Mouse (Mus musculus): ENCODE data around the gene Psmg1. TPM values are rescaled to one million over a fixed set of nuclear protein-coding genes. Genes with fewer than 3 reads are reported as not detected.
"Not testable (repeated sequence)": the region's sequence is repeated elsewhere in the genome, so short reads cannot be mapped to it uniquely, and the experiment has no call there.

Gene Psmg1
- polyA plus RNA-seq, 1 experiment from 2014 or later: 104 TPM

- ATAC-seq (ENCODE audit: insufficient read depth) (no peak), DNase-seq (no peak)
- no peak overlapping the region for H3K4me3 ChIP-seq (ENCODE audit: low read depth, low read length)
- WGBS: 83% methylated on average over 10 of the region's 10 CpGs
- no peak overlapping the region for H3K4me2 ChIP-seq
- H3K9me3 ChIP-seq (ENCODE audit: low read depth, low read length): no peaks in the 10 kb centered on the region
- H3K27me3 ChIP-seq (ENCODE audit: insufficient read depth, low read length): no peaks in the 10 kb centered on the region
- peaks cover 89% of the 10 kb centered on the region for H3K36me3 ChIP-seq (ENCODE audit: insufficient read depth)
- no peaks in the 10 kb centered on the region for H3K4me1 ChIP-seq (ENCODE audit: insufficient read depth)
- no peak for TF ChIP-seq CTCF (IDR thresholded peaks at IDR 0.05; ENCODE audit: low read depth)
- H3K27ac ChIP-seq (ENCODE audit: low read depth): no peak overlapping the region
- no peak overlapping the region for H3K9ac ChIP-seq
Measured at GRCm38 (mm10) chr16:96021045-96021444, 30.3 kb upstream of the Psmg1 start.

- not testable (repeated sequence) for H3K4me3 ChIP-seq (ENCODE audit: low read depth, low read length); DNase-seq; H3K9ac ChIP-seq; H3K27me3 ChIP-seq (ENCODE audit: insufficient read depth, low read length); H3K4me1 ChIP-seq (ENCODE audit: insufficient read depth); H3K4me2 ChIP-seq; ATAC-seq (ENCODE audit: insufficient read depth); H3K27ac ChIP-seq (ENCODE audit: low read depth); H3K9me3 ChIP-seq (ENCODE audit: low read depth, low read length)
- H3K36me3 ChIP-seq (ENCODE audit: insufficient read depth): peaks cover 23% of the 10 kb centered on the region
- whole genome bisulfite sequencing: no CpG with 5 or more reads among the region's 10 CpGs
Measured at GRCm38 (mm10) chr16:96009124-96009523, 18.4 kb upstream of the Psmg1 start.

- H3K4me3 ChIP-seq (ENCODE audit: low read depth, low read length); ATAC-seq (ENCODE audit: insufficient read depth); H3K27ac ChIP-seq (ENCODE audit: low read depth); DNase-seq; H3K27me3 ChIP-seq (ENCODE audit: insufficient read depth, low read length); H3K9ac ChIP-seq; H3K4me1 ChIP-seq (ENCODE audit: insufficient read depth); H3K4me2 ChIP-seq; H3K9me3 ChIP-seq (ENCODE audit: low read depth, low read length): not testable (repeated sequence)
- no CpG with 5 or more reads among the region's 10 CpGs for WGBS
- peaks cover 45% of the 10 kb centered on the region for H3K36me3 ChIP-seq (ENCODE audit: insufficient read depth)
Measured at GRCm38 (mm10) chr16:96004278-96004677, 13.5 kb upstream of the Psmg1 start.

DNA sequence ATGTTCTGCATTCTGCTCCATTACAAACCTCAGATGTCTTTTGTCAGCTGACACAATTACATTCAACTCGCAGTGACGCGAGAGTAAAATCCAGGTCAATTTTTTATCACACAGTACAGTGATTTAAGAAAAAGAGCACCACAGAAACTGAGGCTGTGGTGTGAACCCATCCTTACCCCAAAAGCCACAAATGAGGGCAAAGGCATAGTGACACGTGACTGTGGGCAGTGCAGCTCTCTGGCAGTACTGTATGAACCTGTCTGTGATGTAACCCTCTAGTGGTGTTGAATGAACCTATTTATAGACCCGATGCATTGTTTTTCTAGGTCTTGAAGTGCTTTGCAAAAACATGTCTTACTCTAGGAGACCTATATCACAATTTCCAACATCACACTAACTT lies 8.5 kb upstream of the Psmg1 start:
- H3K4me2 ChIP-seq: no peak overlapping the region
- 71% methylated on average over 5 of the region's 5 CpGs for WGBS
- no peaks in the 10 kb centered on the region for H3K4me1 ChIP-seq (ENCODE audit: insufficient read depth)
- H3K9ac ChIP-seq: no peak overlapping the region
- H3K27ac ChIP-seq (ENCODE audit: low read depth): no peak overlapping the region
- H3K27me3 ChIP-seq (ENCODE audit: insufficient read depth, low read length): no peaks in the 10 kb centered on the region
- H3K9me3 ChIP-seq (ENCODE audit: low read depth, low read length): no peaks in the 10 kb centered on the region
- H3K36me3 ChIP-seq (ENCODE audit: insufficient read depth): peaks cover 68% of the 10 kb centered on the region
- ATAC-seq (ENCODE audit: insufficient read depth): no peak
- no peak for TF ChIP-seq CTCF (IDR thresholded peaks at IDR 0.05; ENCODE audit: low read depth)
- no peak overlapping the region for H3K4me3 ChIP-seq (ENCODE audit: low read depth, low read length)
- no peak for DNase-seq

GRCm38 (mm10) chr16:95996156-95996555 lies 5.4 kb upstream of the Psmg1 start:
- H3K27ac ChIP-seq (ENCODE audit: low read depth): no peak overlapping the region
- H3K27me3 ChIP-seq (ENCODE audit: insufficient read depth, low read length): no peaks in the 10 kb centered on the region
- H3K4me2 ChIP-seq: no peak overlapping the region
- H3K36me3 ChIP-seq (ENCODE audit: insufficient read depth): peaks cover 63% of the 10 kb centered on the region
- no peak for TF ChIP-seq CTCF (IDR thresholded peaks at IDR 0.05; ENCODE audit: low read depth)
- H3K9me3 ChIP-seq (ENCODE audit: low read depth, low read length): no peaks in the 10 kb centered on the region
- no peak overlapping the region for H3K4me3 ChIP-seq (ENCODE audit: low read depth, low read length)
- H3K4me1 ChIP-seq (ENCODE audit: insufficient read depth): no peaks in the 10 kb centered on the region
- 74% methylated on average over 7 of the region's 7 CpGs for WGBS
- DNase-seq (no peak), ATAC-seq (ENCODE audit: insufficient read depth) (no peak)
- H3K9ac ChIP-seq: no peak overlapping the region

- not testable (repeated sequence) for H3K9me3 ChIP-seq (ENCODE audit: low read depth, low read length); H3K27me3 ChIP-seq (ENCODE audit: insufficient read depth, low read length); ATAC-seq (ENCODE audit: insufficient read depth); H3K4me1 ChIP-seq (ENCODE audit: insufficient read depth); H3K4me2 ChIP-seq; H3K9ac ChIP-seq; H3K4me3 ChIP-seq (ENCODE audit: low read depth, low read length); H3K27ac ChIP-seq (ENCODE audit: low read depth); DNase-seq
- H3K36me3 ChIP-seq (ENCODE audit: insufficient read depth): peaks cover 49% of the 10 kb centered on the region
- 85% methylated on average over 4 of the region's 4 CpGs for WGBS
Measured at GRCm38 (mm10) chr16:95994576-95994975, 3.8 kb upstream of the Psmg1 start.

DNA sequence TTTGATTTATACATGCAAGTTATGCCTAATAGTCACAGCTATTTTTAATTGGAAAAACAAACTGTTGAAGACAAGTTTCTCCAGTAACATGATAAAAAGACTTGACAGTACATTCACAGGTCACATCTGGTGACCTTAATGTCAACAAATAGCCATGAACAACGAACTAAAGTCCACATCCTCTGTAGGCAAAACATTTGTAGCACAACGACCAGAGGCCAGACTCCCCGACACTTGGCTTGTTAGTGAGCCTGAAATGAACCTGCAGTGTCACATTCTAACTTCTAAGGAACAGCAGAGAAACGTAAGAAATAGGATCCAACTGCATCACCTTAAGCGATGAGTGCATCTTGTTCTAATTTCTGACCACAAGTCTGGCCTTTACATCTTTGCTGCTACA lies 1.8 kb upstream of the Psmg1 start:
- ATAC-seq (ENCODE audit: insufficient read depth): no peak
- Histone ChIP-seq H3K9ac (no peak overlapping the region), H3K27ac (ENCODE audit: low read depth) (no peak overlapping the region), H3K4me3 (ENCODE audit: low read depth, low read length) (no peak overlapping the region), H3K4me2 (no peak overlapping the region), H3K4me1 (ENCODE audit: insufficient read depth) (no peaks in the 10 kb centered on the region; the same call in 1 of the 2 replicates), H3K27me3 (ENCODE audit: insufficient read depth, low read length) (no peaks in the 10 kb centered on the region), H3K9me3 (ENCODE audit: low read depth, low read length) (no peaks in the 10 kb centered on the region), H3K36me3 (ENCODE audit: insufficient read depth) (peaks cover 47% of the 10 kb centered on the region)
- DNase-seq: no peak
- TF ChIP-seq CTCF (IDR thresholded peaks at IDR 0.05; ENCODE audit: low read depth): no peak
- WGBS: 49% methylated on average over 5 of the region's 5 CpGs
